Mouse (Mus musculus) cortical plate, adult 2 months (tissue): Measurements from ENCODE around the gene Umodl1. TPM values are rescaled to one million over a fixed set of nuclear protein-coding genes. Genes with fewer than 3 reads are reported as not detected.
A peak's percentile ranks its signal among the peaks of the same experiment; 100 is the strongest.

Experiments
- H3K27ac ChIP-seq: fragments of 200-500 bp; 2 replicates; pipeline ENCODE4 v1.5.1; 2012; ENCODE audit warnings: low read length, control low read depth, inconsistent platforms; ENCODE audit not compliant: insufficient read depth
- H3K4me1 ChIP-seq: fragments of 200-500 bp; 2 replicates; pipeline ENCODE4 v1.6.1; 2011; ENCODE audit warnings: low read length; ENCODE audit not compliant: control insufficient read depth, insufficient read depth
- H3K4me3 ChIP-seq: fragments of 200-500 bp; 2 replicates; pipeline ENCODE4 v1.5.1; 2011; ENCODE audit warnings: mild to moderate bottlenecking, low read length, control low read depth; ENCODE audit not compliant: insufficient read depth
- CTCF ChIP-seq: fragments of 200-500 bp; IDR thresholded peaks from 2 replicates; pipeline ENCODE4 v1.5.1; 2011; ENCODE audit warnings: mild to moderate bottlenecking, control low read depth, low read length; ENCODE audit not compliant: insufficient read depth; ENCODE audit errors: extremely low read depth
- POLR2A ChIP-seq: fragments of 200-500 bp; IDR thresholded peaks from 2 replicates; pipeline ENCODE4 v1.6.1; 2011; ENCODE audit warnings: mild to moderate bottlenecking, low read length, control low read depth; ENCODE audit not compliant: insufficient read depth; ENCODE audit errors: extremely low read depth
- polyA plus RNA-seq: library from polyadenylated mRNA; depleted of rRNA; stranded (reverse); fragments of >200 nt; gene quantifications from 2 replicates; pipeline ENCODE4 v1.2.3, GENCODE M21; 2012

The Umodl1 gene
- polyA plus RNA-seq, 1 experiment = 0.13 TPM

DNA sequence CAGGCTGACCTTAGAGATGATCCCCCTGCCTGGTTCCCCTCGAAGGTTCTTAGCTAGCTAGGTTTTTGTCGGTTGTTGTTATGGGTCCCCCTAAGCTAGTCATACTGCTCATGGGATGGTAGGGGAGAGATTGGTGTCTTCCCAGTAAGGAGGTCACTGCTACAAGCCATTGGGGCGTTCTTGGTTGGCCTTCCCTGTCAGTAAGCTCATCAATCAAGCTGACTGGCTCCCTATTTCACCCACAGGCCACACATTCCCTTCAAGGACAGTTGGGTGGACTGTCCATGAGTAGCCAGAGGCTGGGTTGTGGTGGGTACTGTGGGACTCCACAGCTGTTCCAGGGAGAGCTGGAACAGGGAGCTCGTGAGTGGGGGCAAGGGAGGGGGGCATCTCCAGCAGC, 29.1 kb downstream of the Umodl1 start:
- no peaks in the 10 kb centered on the region for H3K4me1 ChIP-seq
- no peak for TF ChIP-seq CTCF
- TF ChIP-seq POLR2A = no peak
- H3K27ac ChIP-seq = no peak overlapping the region
- no peak overlapping the region for H3K4me3 ChIP-seq

DNA sequence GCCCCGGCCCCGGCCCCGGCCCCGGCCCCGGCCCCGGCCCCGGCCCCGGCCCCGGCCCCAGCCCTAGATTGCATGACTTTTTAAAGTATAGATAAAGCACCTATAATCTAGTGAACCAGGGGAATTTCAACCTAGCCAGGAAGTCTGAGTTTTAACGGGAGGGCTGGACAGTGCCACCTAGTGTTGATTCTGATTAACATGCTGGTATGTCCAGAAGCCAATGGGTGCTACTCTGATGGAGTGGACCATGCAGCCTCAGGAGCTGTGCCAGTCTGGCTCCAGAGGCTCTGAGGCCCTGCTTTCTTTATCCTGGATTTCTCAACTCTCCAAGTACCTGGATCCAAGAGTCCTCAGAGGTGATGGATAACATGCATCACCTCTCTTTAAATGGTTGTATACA, 35.8 kb downstream of the Umodl1 start:
- Histone ChIP-seq H3K27ac (no peak overlapping the region), H3K4me1 (no peaks in the 10 kb centered on the region), H3K4me3 (no peak overlapping the region)
- no peak for TF ChIP-seq POLR2A
- TF ChIP-seq CTCF = peak; percentile 71

DNA sequence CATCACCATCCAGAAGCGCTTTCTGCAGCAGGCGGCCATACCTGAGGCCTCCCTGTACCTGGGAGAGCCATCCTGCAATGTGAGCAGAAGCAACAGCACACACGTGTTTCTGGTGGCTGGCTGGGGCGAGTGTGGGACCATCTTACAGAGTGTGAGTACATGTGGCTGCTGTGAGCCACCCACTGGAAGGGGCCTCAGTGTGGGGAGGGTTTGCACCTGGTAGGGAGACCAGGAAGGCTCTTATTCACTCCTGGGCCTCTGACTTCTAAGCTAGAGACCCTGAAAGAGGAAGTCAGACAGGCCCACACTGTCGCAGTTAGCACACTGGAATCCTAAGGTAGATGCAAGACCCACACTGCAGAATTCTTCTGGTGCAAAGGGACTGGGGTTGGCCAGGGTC, 41.9 kb downstream of the Umodl1 start:
- Histone ChIP-seq H3K4me3 (no peak overlapping the region), H3K27ac (no peak overlapping the region), H3K4me1 (no peaks in the 10 kb centered on the region)
- TF ChIP-seq POLR2A = no peak
- no peak for TF ChIP-seq CTCF

DNA sequence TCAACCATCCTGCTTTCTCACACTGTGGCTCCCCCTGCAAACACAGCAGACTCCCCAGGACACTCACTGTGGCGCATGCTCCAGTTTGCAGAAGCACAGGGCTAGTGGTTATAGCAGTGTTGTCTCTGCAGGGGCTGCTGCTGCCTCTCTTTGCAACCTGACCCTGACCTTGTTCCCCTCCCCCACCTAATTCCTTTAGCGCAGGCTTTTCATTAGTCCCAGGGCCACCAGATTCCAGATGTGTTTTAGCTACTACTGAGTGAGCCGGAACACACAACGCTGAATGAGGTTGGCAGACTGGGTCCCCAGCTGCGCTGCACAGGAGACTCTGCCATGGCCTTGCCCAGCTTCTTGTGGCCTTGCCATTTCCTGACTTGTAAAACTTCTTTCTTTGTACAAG, 46.5 kb downstream of the Umodl1 start:
- Histone ChIP-seq H3K4me1 (no peaks in the 10 kb centered on the region), H3K4me3 (no peak overlapping the region), H3K27ac (no peak overlapping the region)
- TF ChIP-seq POLR2A (no peak), CTCF (no peak)

DNA sequence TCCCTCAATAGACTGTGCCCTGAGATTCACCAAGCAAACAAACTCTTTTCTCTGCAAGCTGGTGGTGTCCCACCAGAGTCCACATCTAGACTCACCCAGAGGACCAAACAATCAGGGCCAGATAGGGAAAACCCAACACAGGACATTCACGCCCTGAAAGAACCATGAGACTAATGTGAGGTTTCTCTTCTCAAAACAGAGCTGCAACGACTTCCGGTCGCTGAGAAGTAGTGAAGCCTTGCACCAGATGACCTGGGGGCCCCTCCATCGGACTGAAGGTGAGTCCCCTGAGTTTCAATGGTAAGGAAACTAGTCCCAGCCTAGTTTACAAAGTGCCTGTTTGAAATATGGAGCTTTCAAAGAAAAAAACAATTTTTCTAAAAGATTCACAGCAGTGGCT, 48.2 kb downstream of the Umodl1 start:
- H3K4me3 ChIP-seq = no peak overlapping the region
- TF ChIP-seq POLR2A = no peak
- TF ChIP-seq CTCF = no peak
- no peak overlapping the region for H3K27ac ChIP-seq
- H3K4me1 ChIP-seq = no peaks in the 10 kb centered on the region

DNA sequence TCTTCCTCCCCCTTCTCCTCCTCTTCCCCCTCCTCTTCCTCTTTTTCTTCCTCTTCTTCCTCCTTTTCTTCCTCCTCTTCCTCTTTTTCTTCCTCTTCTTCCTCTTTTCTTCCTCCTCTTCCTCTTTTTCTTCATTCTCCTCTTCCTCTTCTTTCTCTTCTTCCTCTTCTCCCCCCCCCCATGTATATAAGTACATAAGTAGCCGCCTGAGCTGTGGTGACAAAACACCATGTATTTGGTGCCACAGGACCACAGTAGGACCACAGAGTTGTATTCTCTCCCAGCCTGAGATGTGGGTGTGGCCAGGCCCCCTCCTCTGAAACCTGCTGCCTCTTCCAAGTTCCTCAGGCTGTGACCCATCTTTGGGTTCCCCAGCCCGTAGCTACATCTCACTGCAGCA, 50.8 kb downstream of the Umodl1 start:
- no peak overlapping the region for H3K27ac ChIP-seq
- no peaks in the 10 kb centered on the region for H3K4me1 ChIP-seq
- no peak overlapping the region for H3K4me3 ChIP-seq
- no peak for TF ChIP-seq POLR2A
- TF ChIP-seq CTCF = no peak

DNA sequence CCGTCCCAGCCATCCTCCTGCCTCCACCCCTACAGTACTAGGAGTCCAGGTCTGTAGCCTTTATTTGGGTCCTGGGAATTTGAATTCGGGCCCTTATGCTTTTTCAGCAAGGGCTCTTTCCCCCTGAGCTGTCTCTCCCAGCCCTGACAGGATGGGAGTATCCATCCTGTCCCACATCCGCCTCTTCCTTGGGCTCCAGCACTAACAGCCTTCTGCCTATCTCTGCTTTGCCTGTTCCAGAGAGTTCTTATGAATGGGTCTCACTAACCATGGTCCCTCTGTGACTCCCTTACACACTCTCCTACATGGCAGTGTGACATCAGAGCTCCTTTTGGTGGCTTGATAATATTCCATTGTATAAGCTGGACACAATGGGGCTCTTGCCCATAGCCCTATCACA, 52.9 kb downstream of the Umodl1 start:
- TF ChIP-seq POLR2A (no peak), CTCF (no peak)
- no peaks in the 10 kb centered on the region for H3K4me1 ChIP-seq
- no peak overlapping the region for H3K4me3 ChIP-seq
- no peak overlapping the region for H3K27ac ChIP-seq

DNA sequence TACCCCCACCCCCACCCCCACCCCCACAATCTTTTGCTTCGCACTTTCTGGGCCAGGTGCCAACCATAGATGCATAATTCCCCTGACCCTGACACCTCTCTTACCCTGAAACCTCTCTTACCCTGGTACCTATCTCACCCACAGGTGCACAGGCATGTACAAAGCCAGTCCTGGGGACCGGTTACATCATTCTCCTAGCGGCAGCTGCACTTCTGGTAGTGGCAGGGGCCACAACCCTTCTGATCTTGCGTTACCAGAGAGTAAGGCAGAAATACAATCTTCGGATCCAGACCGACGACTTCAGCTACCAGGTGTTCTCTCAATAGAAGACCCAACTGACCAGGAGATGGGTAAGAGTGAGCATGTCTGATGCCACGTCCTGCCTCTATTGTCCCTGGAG, 54.0 kb downstream of the Umodl1 start:
- TF ChIP-seq CTCF (no peak), POLR2A (no peak)
- H3K4me3 ChIP-seq = no peak overlapping the region
- no peaks in the 10 kb centered on the region for H3K4me1 ChIP-seq
- no peak overlapping the region for H3K27ac ChIP-seq

DNA sequence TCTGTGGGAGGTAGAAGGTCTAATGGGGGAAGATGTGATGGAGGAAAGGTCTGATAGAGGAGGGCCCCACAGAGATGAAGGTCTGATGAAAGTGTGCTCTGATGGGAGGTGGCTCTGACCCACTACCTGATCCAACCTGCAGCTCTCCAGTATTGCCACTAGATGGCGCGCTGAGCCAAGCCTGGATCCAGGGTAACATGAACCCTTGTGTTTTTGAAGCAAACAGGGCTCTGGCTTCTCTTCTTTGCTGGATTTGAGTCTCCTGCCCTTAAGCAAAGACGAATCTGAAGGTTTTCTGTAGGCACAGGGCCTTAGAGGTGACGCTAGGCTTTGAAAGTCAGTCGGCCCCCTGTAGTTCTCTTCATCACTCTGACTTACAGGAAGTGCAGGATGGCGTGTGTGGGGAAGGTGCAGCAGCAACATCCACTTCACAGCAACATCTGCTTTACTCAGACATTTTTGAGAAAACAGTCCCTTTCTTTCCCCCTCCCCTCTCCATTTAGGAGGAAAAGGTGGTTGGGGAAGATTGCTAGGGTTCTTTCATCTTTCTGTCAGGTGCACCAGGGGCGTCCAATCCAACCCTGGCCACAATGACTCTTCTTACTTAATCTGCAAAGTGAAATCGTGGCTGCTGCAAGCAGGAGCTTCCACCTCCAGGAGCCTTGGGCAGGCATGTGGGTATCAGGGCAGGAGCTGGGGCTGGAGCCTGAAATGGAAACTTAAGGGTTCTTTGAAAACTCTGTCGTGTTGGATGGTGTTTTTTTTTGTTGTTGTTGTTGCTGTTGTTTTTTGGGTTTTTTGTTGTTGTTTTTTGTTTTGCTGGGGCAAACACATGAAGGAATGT, 57.3 kb downstream of the Umodl1 start:
- Histone ChIP-seq H3K4me3 (no peak overlapping the region), H3K4me1 (no peaks in the 10 kb centered on the region)
- TF ChIP-seq CTCF (peak; percentile 99), POLR2A (no peak)

DNA sequence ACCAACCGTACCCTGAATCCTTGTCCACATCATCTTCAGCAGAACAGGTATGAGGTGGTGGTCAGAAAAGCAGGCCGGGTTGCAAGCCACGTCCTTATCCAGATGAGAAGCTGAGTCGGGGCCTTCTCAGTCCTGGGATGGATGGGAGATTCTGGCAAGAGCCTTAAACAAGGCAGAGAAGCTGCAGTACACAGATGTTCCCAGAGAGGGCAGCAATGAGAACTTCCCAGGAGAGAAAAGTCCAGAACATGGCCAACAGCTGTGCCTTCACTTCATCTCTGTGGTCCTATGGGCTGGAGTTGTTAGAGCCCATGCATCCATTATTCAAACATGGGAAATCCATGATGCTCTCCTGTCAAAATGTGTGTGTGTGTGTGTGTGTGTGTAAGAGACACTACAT, 63.8 kb downstream of the Umodl1 start:
- Histone ChIP-seq H3K4me3 (no peak overlapping the region), H3K4me1 (no peaks in the 10 kb centered on the region), H3K27ac (no peak overlapping the region)
- TF ChIP-seq CTCF = peak; percentile 70
- no peak for TF ChIP-seq POLR2A

More for the DNA sequence above, 57.3 kb downstream of the Umodl1 start:
- no peak overlapping the region for H3K27ac ChIP-seq
